Mouse (Mus musculus): ENCODE results near the gene Celf5. TPM values are rescaled to one million over a fixed set of nuclear protein-coding genes. Genes with fewer than 3 reads are reported as not detected.

Celf5 gene
- polyA plus RNA-seq, 1 experiment = 345 TPM

DNA sequence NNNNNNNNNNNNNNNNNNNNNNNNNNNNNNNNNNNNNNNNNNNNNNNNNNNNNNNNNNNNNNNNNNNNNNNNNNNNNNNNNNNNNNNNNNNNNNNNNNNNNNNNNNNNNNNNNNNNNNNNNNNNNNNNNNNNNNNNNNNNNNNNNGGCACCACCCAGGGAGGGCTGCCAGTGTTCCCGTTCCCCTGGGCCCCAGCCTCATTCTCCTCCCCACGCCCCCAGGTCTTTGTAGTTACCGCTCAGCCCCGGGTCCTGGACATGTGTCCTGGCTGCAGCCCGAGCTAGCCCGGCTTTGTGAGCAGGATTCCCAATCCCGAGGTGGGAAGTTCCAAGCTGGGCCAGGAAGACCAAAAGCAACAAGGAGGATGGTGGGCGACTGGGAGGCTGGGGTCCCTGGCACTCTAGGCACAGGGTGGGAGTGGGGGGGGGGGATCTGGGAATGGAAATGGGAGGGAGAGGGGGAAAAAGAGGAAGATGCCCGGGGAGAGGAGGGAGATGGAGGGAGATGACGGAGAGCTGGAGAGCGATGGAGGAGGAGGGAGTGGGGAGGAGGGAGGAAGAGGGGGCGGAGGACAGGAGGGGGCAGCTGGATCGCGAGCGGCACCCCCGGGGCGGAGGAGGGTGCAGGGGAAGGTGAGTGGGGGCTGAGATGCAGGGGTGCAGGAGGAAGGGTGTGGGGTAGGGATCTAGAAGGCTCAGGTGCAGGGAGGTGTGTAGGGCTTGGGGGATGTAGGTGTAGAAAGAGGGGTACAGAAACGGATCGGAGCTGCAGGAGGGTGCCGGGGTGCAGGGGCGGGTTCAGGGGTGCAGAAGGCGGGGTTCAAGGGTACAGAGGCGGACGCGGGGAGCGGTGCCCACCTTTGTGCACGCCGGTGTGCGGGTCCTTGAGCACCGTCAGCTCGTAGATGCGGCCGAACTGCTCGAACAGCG, 640 bp downstream of the Celf5 start:
- no peak for DNase-seq (ENCODE audit: extremely low spot score in 1 of 2, low spot score in 1 of 2)

DNA sequence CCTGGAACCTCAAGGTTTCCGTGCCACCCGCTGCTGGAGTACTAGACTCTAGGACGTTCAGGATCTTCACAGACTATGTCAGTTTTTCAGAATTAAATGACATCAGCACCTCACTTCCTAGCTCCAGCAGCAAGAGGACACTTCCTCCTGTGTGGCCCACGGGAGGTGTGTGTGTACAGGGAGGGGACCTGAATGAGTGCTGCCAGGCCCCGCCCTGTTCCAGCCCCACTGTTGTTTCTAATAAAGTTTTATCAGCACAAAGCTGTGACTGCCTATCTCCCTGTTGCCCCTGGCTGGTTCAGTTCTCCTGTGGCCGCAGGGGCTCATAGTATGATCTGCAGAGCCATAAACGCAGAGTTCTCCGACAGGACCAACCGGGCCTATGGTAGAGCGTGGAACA, 8.0 kb downstream of the Celf5 start:
- DNase-seq (ENCODE audit: extremely low spot score in 1 of 2, low spot score in 1 of 2) = no peak

DNA sequence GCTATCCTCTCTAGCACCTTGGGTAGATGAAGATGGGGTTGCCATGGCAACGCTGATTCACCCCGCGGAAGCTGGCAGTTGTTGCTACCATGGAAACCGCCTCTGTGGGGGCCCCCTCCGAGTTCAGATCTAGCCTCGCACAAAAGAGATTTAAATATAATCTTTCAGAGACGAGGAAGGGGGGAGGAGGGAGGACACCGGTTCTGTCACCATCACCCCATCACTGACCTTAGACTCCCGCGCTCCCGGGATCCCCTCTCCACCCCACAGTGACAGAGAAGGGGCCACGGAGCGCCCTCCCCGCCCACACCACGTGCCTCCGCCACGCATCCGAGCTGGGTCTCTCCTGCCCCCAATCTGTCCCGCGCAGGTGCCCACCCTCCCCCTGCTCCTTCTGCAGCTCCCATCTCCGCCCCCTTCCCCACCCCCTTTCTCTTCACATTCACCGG, 9.5 kb downstream of the Celf5 start:
- peak; percentile 91 to 95 for DNase-seq (ENCODE audit: extremely low spot score in 1 of 2, low spot score in 1 of 2)

DNA sequence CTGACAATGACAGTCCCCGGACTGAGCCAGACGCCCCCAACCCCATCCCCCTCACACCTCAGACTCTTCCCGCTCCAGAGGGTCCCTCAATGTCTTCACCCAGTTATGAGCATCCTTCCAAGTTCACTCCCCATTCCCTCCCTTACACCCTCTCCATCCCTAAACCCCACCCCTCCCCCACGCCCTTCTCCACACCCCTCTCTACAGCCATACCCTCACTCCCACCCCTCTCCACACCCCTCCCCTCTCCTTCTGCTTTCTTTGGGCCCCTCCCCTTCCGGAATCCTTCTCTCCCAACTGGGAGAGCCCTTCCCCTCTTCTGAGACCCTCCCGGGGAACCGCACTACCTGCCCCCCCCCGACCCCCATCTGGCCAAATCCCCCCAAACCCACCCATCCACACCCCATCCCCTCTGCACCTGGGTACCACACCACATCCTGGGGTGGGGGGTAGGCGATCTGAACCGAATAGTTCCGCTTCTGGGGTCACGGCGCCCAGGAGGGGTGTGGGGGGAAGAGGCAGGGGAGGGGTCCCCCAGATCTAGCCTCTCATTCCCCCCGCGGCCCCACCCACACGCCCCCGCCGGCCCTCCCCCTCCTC, 10.0 kb downstream of the Celf5 start:
- DNase-seq (ENCODE audit: extremely low spot score in 1 of 2, low spot score in 1 of 2) = no peak

DNA sequence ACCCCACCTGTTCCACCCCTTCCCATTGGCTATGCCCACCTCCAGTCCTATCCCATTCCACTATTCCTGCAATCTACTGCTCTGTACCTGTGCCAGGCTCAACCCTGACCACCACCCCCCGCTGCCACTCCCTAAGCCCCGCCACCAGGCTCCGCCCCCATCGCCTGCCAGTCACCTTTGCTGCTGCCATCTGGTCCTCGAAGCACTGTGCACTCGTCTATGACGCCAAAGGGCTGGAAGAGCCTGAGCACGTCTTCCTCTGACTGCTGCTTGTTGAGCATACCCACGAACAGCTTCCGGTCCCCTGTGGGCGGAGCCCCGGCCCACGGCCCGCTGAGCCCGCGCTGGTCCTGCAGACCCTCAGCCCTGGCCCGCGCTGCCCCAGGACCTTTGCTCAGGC, 12.1 kb downstream of the Celf5 start:
- DNase-seq (ENCODE audit: extremely low spot score in 1 of 2, low spot score in 1 of 2) = peak in 1 of 2 experiments; percentile 64

DNA sequence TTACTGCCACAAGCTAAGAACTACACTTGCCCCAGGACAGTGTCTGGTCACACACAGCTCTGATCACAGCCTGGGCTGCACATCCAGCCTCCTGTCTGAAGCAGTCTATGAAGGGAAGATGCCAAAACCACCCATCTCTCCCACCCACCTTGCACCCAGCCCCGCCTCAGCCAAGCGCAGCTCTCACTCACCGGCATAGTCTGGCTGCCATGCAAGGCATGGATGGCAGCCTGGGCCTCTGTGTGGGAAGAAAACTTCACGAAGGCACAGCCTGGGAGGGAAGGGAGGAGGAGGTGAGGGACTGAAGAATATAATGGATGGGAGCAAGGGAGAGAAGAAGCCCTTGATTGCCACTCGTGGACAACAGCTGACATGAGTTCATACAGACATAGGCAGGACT, 13.3 kb downstream of the Celf5 start:
- peak; percentile 79 to 86 for DNase-seq (ENCODE audit: extremely low spot score in 1 of 2, low spot score in 1 of 2)

DNA sequence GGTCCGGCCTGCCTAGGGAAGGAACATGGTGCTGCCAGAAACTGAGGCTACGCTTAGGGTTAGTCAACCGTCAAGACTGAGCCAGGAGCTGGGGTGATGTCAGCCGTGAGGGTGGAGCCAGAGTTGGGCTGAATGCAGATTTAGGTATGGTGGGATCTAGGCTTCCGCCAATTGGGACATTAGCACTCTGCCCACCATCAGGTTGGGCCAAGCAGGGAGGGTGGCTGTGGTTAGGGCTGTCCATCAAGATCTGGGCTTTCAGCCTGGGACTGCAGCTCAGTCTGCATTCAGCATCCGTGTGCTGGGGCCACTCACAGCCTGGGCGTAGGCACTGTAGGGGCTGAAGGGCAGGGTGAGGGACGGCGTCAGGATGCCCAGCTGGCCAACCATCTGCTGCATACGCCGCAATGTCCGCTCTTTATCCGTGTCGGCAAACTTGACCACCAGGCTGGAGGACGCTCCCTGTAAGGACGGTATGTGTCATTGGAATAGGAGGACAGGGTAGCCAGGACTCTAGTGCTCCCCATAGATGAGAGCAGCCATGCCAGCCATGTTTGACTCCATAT, 14.8 kb downstream of the Celf5 start:
- DNase-seq (ENCODE audit: extremely low spot score in 1 of 2, low spot score in 1 of 2) = no peak

DNA sequence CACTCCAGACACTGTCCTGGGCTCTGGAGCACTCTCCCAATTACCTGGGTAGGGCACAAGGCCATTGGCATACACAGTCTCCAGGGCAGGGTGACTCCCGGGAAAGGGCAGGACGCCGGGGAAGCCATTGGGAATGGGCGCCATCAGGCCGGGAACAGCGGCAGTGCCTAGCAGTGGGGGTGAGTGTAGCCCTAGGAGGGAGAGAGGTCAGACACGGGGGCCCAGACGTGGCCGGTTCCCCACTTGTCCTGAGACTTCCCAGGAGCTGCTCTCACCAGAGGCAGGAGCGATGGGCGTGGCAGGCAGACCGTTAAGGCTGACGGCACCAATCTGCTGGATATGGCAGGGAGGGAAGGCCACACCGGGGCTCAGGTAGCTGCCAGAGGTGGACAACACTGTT, 15.6 kb downstream of the Celf5 start:
- DNase-seq (ENCODE audit: extremely low spot score in 1 of 2, low spot score in 1 of 2) = no peak

DNA sequence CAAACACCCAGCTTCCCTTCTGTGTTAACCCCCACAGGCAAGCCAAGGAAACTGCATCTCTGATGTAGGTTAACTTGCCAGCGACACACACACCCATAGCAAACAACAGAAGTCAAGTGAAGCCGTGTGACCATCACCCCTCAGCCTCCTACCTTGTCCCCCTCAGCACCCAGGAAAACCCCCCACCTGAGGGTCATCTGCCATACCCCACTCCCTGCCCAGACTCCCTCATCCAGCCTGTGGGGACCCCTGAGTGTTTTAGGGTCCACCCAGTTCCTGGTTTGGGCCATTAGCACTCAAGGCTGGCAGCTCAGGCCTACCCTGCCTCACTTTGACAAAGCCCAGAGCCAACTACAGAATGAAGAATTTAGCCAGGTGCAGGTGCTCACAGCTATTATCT, 16.4 kb downstream of the Celf5 start:
- DNase-seq (ENCODE audit: extremely low spot score in 1 of 2, low spot score in 1 of 2) = no peak

DNA sequence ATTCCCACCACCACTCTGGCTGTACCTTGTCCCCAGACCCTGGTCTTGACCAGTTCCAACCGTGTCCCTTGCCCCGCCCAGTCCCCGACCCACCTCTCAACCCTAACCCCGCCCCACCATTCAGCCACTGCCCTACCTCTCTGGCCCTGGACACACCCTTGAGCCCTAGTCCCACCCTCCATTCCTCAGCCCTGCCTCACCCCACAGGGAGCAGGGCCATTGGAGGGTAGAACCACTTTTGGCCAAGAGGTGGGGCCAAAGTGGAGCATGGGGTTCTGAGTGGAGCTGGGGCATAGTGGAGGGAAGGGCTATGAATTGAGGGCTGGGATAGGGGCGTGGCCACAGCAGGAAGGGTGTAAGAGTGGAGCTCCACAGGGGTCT, 17.3 kb downstream of the Celf5 start:
- no peak for DNase-seq (ENCODE audit: extremely low spot score in 1 of 2, low spot score in 1 of 2)

DNA sequence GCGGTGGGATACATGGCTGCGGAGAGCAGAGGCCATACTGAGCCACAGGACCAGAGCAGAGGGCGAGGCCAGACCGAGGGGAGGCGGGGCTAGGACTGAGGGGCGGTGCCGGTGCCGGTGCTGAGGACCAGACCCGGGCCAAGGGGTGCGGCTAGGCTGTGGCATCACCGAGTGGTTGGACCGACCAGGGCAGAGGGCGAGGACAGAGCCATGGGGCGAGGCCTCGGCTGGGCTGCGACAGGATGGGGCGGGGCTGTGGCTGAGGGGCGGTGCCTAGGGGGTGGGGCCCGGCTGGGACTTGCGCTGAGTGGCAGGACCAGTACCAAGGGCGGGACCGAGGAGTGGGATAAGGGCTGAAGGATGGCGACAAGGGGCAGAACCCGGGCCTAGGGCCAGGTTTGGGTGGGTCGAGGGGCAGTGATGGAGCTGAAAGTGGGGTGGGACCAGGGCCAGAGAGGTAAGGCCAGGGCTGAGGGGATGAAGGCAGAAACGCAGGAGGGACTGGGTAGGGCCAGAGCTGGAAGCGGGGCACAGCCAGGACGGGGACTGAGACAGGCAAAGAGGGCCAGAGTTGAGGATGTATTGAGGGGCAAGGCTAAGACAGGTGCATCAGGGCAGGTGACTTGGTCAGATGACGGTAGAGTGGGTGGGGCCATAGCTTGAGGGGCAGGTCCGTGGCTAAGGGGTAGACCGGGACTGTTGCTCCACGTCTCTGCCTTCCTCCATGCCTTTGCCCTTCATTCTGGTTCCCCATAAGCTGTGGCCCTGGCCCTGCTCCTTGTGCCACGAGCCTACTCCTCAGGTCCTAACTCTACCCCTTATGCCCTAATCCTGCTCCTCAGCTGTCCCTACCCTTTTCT, 17.9 kb downstream of the Celf5 start:
- DNase-seq (ENCODE audit: extremely low spot score in 1 of 2, low spot score in 1 of 2) = peak in 1 of 2 experiments; percentile 20

DNA sequence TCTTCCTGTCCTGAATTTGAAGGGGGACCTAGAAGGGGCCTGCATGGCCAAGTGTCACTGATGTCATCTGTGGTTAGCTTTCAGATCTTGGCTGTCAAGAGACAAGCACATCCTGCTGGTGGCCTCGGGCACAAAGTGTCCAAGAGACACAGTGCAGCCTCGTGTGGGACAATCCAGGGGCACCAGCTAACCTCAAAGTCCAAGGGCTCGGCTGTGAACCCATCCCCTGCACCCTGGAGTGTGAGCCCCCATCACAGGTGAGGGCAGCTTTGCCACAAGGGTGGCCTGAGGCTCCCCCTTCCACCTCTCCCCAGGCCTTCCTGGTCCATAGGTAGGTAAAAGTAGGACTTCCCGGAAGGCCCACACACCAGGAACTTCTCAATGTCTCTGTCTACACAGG, 19.0 kb downstream of the Celf5 start:
- peak in 1 of 2 experiments; percentile 2 for DNase-seq (ENCODE audit: extremely low spot score in 1 of 2, low spot score in 1 of 2)

DNA sequence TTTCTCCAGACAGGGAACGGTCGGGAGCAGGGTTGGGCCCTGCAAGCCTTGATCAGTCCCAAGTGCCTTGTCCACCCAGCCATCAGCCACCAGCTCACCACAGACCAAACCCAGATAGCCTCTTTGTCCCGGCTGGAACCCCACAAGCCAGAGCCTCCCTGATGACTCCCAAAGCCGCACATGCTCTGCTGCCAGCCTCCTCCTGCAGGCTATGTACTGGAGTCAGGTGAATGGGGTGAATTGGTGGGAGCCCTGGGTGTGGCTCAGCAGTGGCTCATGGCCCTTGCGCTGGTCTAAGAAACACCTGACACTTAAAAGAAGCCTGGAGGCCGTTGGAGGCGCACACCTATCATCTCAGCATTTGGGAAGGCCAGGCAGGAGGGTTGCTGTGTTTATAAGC, 19.6 kb downstream of the Celf5 start:
- no peak for DNase-seq (ENCODE audit: extremely low spot score in 1 of 2, low spot score in 1 of 2)

DNA sequence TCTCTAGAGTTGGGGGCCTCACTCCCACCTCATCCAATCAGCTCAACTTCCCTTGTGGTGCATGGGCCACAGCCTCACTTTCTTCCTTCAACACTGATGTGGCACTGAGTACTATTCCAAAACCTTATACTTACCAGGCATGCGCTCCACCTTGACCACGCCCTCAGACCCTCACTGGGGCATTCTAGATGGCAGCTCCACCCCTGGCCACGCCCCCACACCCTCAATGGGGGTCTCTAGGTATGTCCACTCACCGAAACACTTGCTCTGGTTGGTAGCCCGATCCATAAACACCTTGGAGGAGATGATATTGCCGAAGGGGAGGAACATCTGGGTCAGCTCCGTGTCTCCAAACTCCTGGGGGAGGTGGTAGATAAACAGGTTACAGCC, 20.1 kb downstream of the Celf5 start:
- DNase-seq (ENCODE audit: extremely low spot score in 1 of 2, low spot score in 1 of 2) = no peak

DNA sequence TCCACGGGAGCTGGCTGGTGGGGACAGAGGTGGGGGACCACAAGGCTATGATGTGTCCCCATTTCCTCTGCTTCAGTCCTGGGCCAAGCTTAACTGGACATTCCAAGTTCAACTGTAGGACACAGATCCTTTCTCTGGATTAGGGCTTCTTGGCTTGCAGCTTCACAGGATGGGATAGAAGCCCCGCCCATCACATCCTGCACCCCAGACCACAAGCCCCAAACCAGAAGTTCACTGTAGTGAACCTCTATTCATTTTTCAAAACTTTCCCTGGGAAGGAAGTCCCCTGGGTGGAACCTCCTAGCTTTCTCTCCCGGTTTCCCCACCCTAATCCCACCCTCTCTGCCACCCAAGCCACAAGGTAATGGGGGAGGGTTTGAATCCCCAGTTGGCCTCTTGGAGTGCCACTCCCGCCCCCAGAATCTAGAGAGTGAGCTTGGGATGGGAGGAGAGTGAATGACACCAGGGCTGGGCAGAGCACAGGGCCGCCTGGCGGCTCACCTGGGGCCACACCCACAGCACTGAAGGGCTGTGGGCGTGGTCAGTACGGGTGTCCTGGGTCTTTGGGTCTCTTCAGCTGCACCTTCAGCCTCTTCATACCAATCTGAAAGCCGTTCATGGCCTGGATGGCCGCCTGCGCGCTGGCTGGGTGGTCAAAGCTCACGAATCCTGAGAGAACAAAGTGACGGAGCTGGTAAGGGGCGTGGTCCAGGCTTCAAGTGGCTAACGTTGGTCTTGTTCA, 20.7 kb downstream of the Celf5 start:
- no peak for DNase-seq (ENCODE audit: extremely low spot score in 1 of 2, low spot score in 1 of 2)

DNA sequence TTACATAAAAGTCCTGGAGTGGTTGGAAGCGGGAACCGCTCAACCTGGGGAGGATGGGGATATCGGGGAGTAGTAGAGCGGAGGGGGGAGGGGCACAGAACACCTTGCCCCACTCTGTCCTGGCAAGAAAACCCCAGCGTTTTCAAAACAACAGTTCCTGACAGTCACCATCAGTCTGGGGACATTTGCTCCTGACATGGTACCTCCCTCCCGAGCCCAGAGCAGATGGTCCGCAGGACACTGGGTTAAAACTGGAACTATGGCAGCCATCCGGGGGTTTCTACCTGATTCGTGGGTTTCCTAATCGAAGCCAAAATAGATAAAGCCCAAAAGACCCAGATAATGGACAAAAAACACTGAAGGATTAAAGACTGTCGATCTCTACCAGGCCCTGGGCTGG, 21.6 kb downstream of the Celf5 start:
- no peak for DNase-seq (ENCODE audit: extremely low spot score in 1 of 2, low spot score in 1 of 2)

DNA sequence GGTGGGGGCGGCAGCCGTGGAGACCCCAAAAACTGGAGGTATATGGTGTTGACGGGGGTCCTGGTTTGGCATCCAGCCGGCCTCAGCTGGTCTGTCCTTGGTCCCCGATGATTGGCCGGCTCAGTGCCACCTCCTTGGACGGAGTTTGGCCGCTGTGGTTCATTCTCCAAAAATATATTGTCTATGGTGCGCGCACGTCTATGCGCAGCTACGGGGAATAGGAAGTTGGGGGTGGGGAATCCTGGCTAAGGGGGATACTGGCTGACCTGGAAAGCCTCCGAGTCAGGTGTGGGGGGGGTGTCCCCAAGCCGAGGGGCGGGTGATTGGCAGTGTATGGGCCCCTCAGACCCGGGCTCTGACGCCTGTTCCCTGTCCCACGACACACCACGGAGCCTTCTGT, 22.0 kb downstream of the Celf5 start:
- DNase-seq (ENCODE audit: extremely low spot score in 1 of 2, low spot score in 1 of 2) = no peak

DNA sequence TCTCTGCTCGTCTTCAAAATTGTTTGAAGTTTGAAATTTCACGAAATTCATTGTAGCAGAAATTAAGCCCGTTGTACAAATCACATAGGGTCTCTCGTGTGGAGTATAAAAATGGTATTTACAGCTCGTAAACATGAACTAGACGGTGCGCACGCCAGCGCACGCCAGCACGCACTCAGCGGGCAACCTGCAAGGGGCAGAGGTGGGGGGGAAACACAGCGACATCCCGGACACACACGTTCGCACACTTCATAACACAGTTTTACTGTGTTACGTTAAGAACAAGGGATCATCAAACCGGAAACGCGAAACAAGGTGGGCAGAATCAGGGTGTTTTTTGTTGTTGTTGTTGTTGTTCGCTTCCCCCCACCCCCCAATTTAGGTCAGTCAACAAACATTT, 23.1 kb downstream of the Celf5 start:
- no peak for DNase-seq (ENCODE audit: extremely low spot score in 1 of 2, low spot score in 1 of 2)

DNA sequence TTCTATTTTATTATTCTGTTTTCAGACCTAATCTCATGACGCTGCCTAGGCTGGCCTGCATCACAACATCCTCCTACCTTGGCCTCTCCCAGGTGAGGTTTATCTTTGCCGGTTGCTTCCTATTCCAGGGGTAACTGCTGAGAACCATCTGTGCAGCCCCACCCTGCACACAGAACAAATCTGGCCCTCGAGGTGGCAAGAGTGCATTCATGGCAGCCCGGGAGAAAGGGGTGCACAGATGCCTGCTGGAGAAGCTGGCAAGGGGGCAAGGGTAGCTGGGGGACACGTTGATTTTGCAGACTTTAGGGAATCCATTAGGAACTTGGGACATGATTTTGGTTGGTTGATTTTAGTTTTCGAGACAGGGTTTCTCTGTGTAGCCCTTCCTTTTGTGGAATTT, 24.2 kb downstream of the Celf5 start:
- DNase-seq (ENCODE audit: extremely low spot score in 1 of 2, low spot score in 1 of 2) = no peak

DNA sequence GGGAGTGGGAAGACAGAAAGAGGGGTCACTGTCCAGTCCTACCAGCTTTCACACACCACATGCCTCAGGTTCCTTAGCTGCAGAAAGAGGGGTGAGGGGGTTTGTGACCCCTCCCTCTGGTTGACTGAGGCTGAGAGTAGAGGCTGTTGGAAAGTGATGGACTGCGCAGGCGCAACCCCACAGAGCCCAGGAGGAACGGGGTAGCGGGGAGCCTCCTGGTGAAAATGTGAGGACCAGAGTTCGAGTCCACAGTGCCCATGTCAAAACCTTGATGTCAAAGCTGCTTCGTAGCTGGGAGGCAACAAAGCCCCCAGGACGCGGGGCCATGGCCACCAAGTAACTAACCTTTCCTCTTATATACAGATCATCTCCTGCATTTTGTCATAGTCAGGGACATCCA, 24.9 kb downstream of the Celf5 start:
- no peak for DNase-seq (ENCODE audit: extremely low spot score in 1 of 2, low spot score in 1 of 2)
